Mouse (Mus musculus) left cerebral cortex, adult 2 months (tissue): ENCODE results near the gene Disp1. TPM values are rescaled to one million over a fixed set of nuclear protein-coding genes. Genes with fewer than 3 reads are reported as not detected.

ENCODE experiments used
- DNase-seq, 2 experiments: peaks; one replicate each; pipeline ENCODE4 v3.0.0; 2021 to 2022; ENCODE audit warnings: low spot score in 2 of 2, mixed read lengths in 1 of 2; ENCODE audit errors: extremely low spot score in 1 of 2
- H3K27ac ChIP-seq: fragments of 200-600 bp; 2 replicates; pipeline ENCODE4 v1.8.1; 2022
- H3K4me3 ChIP-seq: fragments of 200-600 bp; 2 replicates; pipeline ENCODE4 v1.8.1; 2022
- CTCF ChIP-seq: fragments of 200-600 bp; IDR thresholded peaks from 2 replicates; pipeline ENCODE4 v1.8.1; 2022; ENCODE audit warnings: antibody characterized with exemption, mild to moderate bottlenecking, moderate library complexity
- intact Hi-C: fragments of 180-260 bp; cut with DNase I; formaldehyde crosslinking; loops from one replicate; pipeline ENCODE4 v1.15.1; 2025
- total RNA-seq, 2 experiments: library from RNA; stranded (reverse); gene quantifications; 2 replicates each; pipeline ENCODE4 v1.2.3; 2021

Disp1 gene
- total RNA-seq, 2 experiments from 2014 or later: 5.4 to 7.7 TPM

- intact Hi-C loops: no loop called here
- no peak for DNase-seq
These were observed 42.0 kb downstream of the Disp1 start for GRCm38 (mm10) chr1:183179316-183179715.

DNA sequence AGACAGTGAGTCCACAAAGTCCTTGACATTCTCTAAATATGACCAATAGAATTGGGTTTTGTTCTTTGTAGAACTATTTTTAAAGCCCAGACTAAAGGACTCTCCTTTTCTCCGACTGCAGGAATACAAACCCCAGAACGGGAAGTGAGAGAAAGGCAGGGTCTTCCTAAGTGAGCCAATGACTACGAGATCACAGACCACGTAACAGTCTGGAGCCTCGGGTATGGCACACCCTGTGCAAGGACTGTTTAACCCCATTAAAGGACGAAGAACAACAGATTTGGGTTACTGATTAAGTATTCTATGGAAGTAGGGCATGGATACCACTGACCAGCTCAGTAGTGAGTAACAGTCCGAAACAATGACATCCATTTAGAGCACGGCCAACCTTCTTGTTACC, 46.1 kb downstream of the Disp1 start:
- TF ChIP-seq CTCF: no peak
- Histone ChIP-seq H3K27ac (no peak overlapping the region), H3K4me3 (no peak overlapping the region)
- no peak for DNase-seq
- intact Hi-C loops: no loop called here

More at GRCm38 (mm10) chr1:183179316-183179715, 42.0 kb downstream of the Disp1 start:
- Histone ChIP-seq H3K4me3 (no peak overlapping the region), H3K27ac (no peak overlapping the region)
- no peak for TF ChIP-seq CTCF

- no peak overlapping the region for H3K4me3 ChIP-seq
- intact Hi-C loops: no loop called here
- no peak for TF ChIP-seq CTCF
- H3K27ac ChIP-seq: no peak overlapping the region
- DNase-seq: no peak
These were observed 50.2 kb downstream of the Disp1 start for GRCm38 (mm10) chr1:183171095-183171494.

GRCm38 (mm10) chr1:183168465-183168864, 52.9 kb downstream of the Disp1 start:
- intact Hi-C loops: no loop called here
- Histone ChIP-seq H3K27ac (no peak overlapping the region), H3K4me3 (no peak overlapping the region)
- TF ChIP-seq CTCF: no peak
- DNase-seq: no peak

- intact Hi-C loops: no loop called here
- Histone ChIP-seq H3K27ac (no peak overlapping the region), H3K4me3 (no peak overlapping the region)
- no peak for TF ChIP-seq CTCF
- no peak for DNase-seq
These were observed 53.5 kb downstream of the Disp1 start for GRCm38 (mm10) chr1:183167776-183168175.

DNA sequence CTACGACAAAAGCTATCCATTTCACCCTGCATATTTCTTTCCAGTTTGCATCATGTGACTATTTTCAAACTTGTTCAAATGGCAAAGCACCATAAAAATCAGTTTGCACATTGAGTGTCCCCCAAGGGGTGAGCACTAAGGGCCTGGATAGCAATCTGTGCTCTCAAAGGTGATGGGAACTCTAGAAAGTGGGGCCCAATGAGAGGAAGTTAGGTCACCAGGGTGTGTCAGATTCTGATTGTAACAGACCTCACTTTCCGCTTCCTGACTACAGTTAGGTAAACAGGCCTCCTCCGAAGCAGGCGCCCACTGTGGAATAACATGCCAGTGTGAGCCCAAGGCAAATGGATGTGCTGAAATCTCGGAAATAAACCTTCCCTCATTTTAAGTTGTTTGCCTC, 54.6 kb downstream of the Disp1 start:
- no peak overlapping the region for H3K27ac ChIP-seq
- no peak overlapping the region for H3K4me3 ChIP-seq
- no peak for TF ChIP-seq CTCF
- intact Hi-C loops: no loop called here
- no peak for DNase-seq

DNA sequence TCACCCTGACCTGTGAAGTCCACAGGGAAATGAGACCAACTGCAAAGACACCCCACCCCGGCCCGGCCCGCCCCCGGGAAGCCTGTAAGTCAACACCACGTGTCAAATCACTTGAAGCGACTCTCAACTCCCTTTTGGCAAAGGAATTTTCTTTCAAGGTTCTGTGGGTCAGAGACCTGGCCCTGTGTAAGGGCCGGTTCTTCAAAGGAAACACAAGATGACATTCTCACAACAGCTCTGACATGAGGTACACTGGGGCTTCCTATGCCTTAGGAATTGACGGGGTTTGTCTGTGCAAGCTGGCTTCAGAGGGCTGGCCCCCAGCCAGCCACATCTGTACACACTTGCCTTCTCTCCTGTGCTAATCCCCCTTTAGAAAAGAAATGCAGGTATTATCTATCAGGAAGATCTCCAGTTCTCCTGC, 56.7 kb downstream of the Disp1 start:
- no peak overlapping the region for H3K27ac ChIP-seq
- intact Hi-C loops: no loop called here
- H3K4me3 ChIP-seq: no peak overlapping the region
- no peak for DNase-seq
- no peak for TF ChIP-seq CTCF

- TF ChIP-seq CTCF: no peak
- DNase-seq: no peak
- H3K4me3 ChIP-seq: no peak overlapping the region
- intact Hi-C loops: no loop called here
- H3K27ac ChIP-seq: no peak overlapping the region
These were observed 57.1 kb downstream of the Disp1 start for GRCm38 (mm10) chr1:183164190-183164580.

DNA sequence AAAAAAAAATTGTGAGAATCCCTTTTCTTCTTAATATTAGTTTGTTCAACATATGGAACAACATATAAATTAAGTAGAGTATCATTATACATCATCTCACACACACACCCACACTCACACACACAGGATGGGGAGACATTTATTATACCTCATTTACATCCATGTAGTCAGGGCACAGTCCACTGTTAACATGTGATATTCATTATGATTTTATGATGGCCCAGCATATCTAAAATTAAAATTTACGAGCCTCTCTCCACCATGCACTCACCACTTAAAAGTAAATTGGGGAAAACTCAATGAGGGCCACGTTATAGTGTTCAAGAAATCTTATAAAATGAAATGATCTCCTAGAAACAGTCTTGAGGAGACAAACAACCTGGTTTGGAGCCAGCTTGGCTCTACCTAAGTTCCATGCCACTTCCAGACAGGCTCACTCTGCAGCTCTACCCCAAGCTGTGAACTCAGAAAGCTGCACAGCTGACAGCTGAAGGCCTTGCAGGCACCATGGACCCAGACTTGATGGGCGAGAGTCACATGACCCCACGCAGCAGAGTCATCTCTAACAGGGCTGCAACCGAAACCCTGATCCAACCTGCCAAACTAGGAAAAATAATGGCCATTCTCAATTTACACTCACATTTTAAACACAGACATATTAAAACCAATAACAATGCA, 57.7 kb downstream of the Disp1 start:
- Histone ChIP-seq H3K4me3 (no peak overlapping the region), H3K27ac (no peak overlapping the region)
- intact Hi-C loops: no loop called here
- DNase-seq: no peak
- TF ChIP-seq CTCF: no peak

- DNase-seq: no peak
- TF ChIP-seq CTCF: no peak
- no peak overlapping the region for H3K27ac ChIP-seq
- H3K4me3 ChIP-seq: no peak overlapping the region
- intact Hi-C loops: no loop called here
These were observed 60.3 kb downstream of the Disp1 start for GRCm38 (mm10) chr1:183161057-183161456.

- TF ChIP-seq CTCF: no peak
These were observed 61.1 kb downstream of the Disp1 start for GRCm38 (mm10) chr1:183160188-183160587.

GRCm38 (mm10) chr1:183159183-183159582, 62.1 kb downstream of the Disp1 start:
- H3K4me3 ChIP-seq: no peak overlapping the region
- no peak for TF ChIP-seq CTCF
- no peak overlapping the region for H3K27ac ChIP-seq
- intact Hi-C loops: no loop called here
- DNase-seq: no peak

More at GRCm38 (mm10) chr1:183160188-183160587, 61.1 kb downstream of the Disp1 start:
- no peak overlapping the region for H3K4me3 ChIP-seq
- no peak for DNase-seq
- H3K27ac ChIP-seq: no peak overlapping the region
- intact Hi-C loops: no loop called here

- TF ChIP-seq CTCF: no peak
- peak overlapping the region; percentile 50; the same call in 1 of the 2 replicates for H3K27ac ChIP-seq
- intact Hi-C loops: no loop called here
These were observed 65.7 kb downstream of the Disp1 start for GRCm38 (mm10) chr1:183155600-183155999.

More at GRCm38 (mm10) chr1:183155600-183155999, 65.7 kb downstream of the Disp1 start:
- H3K4me3 ChIP-seq: no peak overlapping the region
- no peak for DNase-seq
